ENCODE assay signal across 10 mouse cellular contexts in the genomic region with DNA sequence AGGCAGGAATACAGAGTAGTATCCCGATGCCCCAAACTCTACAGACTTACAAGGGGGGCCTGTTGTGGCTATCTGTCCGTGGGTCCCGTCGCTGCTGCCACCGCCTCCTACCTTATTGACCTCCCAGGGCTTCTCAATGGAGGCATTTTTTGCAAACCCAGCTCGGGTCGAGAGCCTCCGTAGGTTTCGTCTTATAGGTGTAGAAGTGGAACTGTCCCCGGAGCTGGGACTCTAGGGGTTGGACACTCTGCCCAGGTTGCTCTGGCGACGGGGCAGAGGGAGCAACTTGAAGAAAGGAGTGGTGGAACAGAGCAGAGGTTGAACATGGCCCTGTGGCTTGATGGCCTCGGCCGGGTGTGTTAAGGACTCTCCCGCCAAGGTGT. TPM values are rescaled to one million over a fixed set of nuclear protein-coding genes. Genes with fewer than 3 reads are reported as not detected.
DNase-seq lines count a peak whose midpoint lies in the region; ATAC-seq and TF ChIP-seq lines count a peak whose summit lies in the region.
"Had no signal": no experiment of that assay in that cellular context is flagged by ENCODE, and none has a peak within 500 bp of the region (broad histone marks: within the 10 kb centered on the region; RNA-seq: fewer than 3 reads in every experiment).

No protein-coding gene starts in this region.

- 0 out of 2 replicates have a peak, but pooled peaks cover 2% of the 10 kb centered on the region for H3K27me3 ChIP-seq in kidney, adult 2 months (replicated peaks; ENCODE audit: control insufficient read depth, insufficient read depth, low read length)
- H3K27me3 ChIP-seq in intestine, embryonic 16.5 days (replicated peaks; ENCODE audit: control insufficient read depth, insufficient read depth, low read length): peaks cover 16% of the 10 kb centered on the region; the same call in 1 of the 2 replicates
- H3K27me3 ChIP-seq in neural tube, embryonic 13.5 days: peaks cover 19% of the 10 kb centered on the region

- no peak overlapping the region for H3K27ac ChIP-seq in kidney, adult 2 months (ENCODE audit: insufficient read depth, low read depth, low read length)
- no peak overlapping the region for H3K27ac ChIP-seq in embryonic fibroblast, embryonic 13.5 days (ENCODE audit: insufficient read depth, low read length)
- H3K27ac ChIP-seq in intestine, embryonic 16.5 days (ENCODE audit: low read length): no peak overlapping the region
- no peak overlapping the region for H3K27ac ChIP-seq in neural tube, embryonic 13.5 days (replicated peaks)
- H3K27ac ChIP-seq: liver, embryonic 14.5 days had no signal

- no peaks in the 10 kb centered on the region for H3K36me3 ChIP-seq in kidney, adult 2 months (ENCODE audit: control insufficient read depth, insufficient read depth, low read length)
- H3K36me3 ChIP-seq in intestine, embryonic 16.5 days (ENCODE audit: control insufficient read depth, insufficient read depth, low read length): 0 out of 2 replicates have a peak, but pooled peaks cover 1% of the 10 kb centered on the region
- peaks cover 5% of the 10 kb centered on the region for H3K36me3 ChIP-seq in neural tube, embryonic 13.5 days
- H3K36me3 ChIP-seq: G1E had no signal

- H3K4me1 ChIP-seq in kidney, adult 2 months (ENCODE audit: control insufficient read depth, insufficient read depth, low read length): no peaks in the 10 kb centered on the region
- peaks cover 3% of the 10 kb centered on the region; the same call in 1 of the 2 replicates for H3K4me1 ChIP-seq in embryonic fibroblast, embryonic 13.5 days (ENCODE audit: control insufficient read depth, insufficient read depth, low read length)
- H3K4me1 ChIP-seq in intestine, embryonic 16.5 days (ENCODE audit: control insufficient read depth, insufficient read depth, low read length): peaks cover 20% of the 10 kb centered on the region
- H3K4me1 ChIP-seq in neural tube, embryonic 13.5 days (replicated peaks): peaks cover 47% of the 10 kb centered on the region

- ATAC-seq in intestine, embryonic 16.5 days: no peak
- ATAC-seq in neural tube, embryonic 13.5 days (ENCODE audit: low read depth): no peak
- no peak for ATAC-seq in megakaryocyte progenitor cell, adult 5-6 weeks (replicated peaks; ENCODE audit: poor library complexity)

- no peak for TF ChIP-seq POLR2A in kidney, adult 2 months (IDR thresholded peaks at IDR 0.05; ENCODE audit: low read depth, low read length)
- TF ChIP-seq POLR2A in embryonic fibroblast, embryonic 13.5 days (IDR thresholded peaks at IDR 0.05; ENCODE audit: low read depth, low read length): no peak

- peak overlapping the region; percentile 62; the same call in 1 of the 2 replicates for H3K9ac ChIP-seq in intestine, embryonic 16.5 days (ENCODE audit: low read depth, low read length)
- peak overlapping the region; percentile 64 for H3K9ac ChIP-seq in neural tube, embryonic 13.5 days
- H3K9ac ChIP-seq: liver, embryonic 14.5 days had no signal

- 13% methylated on average over 15 of the region's 15 CpGs for WGBS in kidney, adult 2 months
- WGBS in intestine, embryonic 16.5 days: 15% methylated on average over 15 of the region's 15 CpGs
- WGBS in neural tube, embryonic 13.5 days: 14% methylated on average over 15 of the region's 15 CpGs

- H3K4me3 ChIP-seq in kidney, adult 2 months (ENCODE audit: insufficient read depth, low read depth, low read length): peak overlapping the region; percentile 55
- peak overlapping the region; percentile 12; the same call in 1 of the 2 replicates for H3K4me3 ChIP-seq in embryonic fibroblast, embryonic 13.5 days (ENCODE audit: insufficient read depth, low read length)
- H3K4me3 ChIP-seq in intestine, embryonic 16.5 days (ENCODE audit: low read length): peak overlapping the region; percentile 47
- H3K4me3 ChIP-seq in neural tube, embryonic 13.5 days: peak overlapping the region; percentile 40

- TF ChIP-seq CTCF in kidney, adult 2 months (conservative IDR thresholded peaks at IDR 0.05; ENCODE audit: insufficient read depth, insufficient read length, low read depth, low read length): no peak
- TF ChIP-seq CTCF in embryonic fibroblast, embryonic 13.5 days (IDR thresholded peaks at IDR 0.05; ENCODE audit: borderline replicate concordance, insufficient read depth, low read length): no peak

- peak overlapping the region; percentile 80 for H3K4me2 ChIP-seq in intestine, embryonic 16.5 days (ENCODE audit: low read depth, low read length)
- H3K4me2 ChIP-seq in neural tube, embryonic 13.5 days: peak overlapping the region; percentile 61

- DNase-seq in kidney, adult 2 months: no peak
- DNase-seq in kidney, postnatal 36 days: no peak
- no peak for DNase-seq in left cerebral cortex, adult 11 months (ENCODE audit: low spot score)
- no peak for DNase-seq in right cerebral cortex, postnatal 36 days (ENCODE audit: low spot score in 2 of 2)

- H3K9me3 ChIP-seq in intestine, embryonic 16.5 days (ENCODE audit: control insufficient read depth, low read length): no peaks in the 10 kb centered on the region
- no peaks in the 10 kb centered on the region for H3K9me3 ChIP-seq in neural tube, embryonic 13.5 days

RNA-seq across cellular contexts. Expression of a gene that starts 0.8 kb away (rescaled TPM):
- polyA plus RNA-seq in kidney, adult 2 months (2012; rRNA removed): 7.9 and 11.3 TPM in 2 replicates
- 1.2 and 7.7 TPM in 2 replicates for polyA plus RNA-seq in embryonic fibroblast, embryonic 13.5 days (2011; ENCODE audit: insufficient read length, low read depth, missing spikeins)
- polyA plus RNA-seq in intestine, embryonic 16.5 days (2015; fragmentation: Nextera tagmentation; extraction: Ambion mirVana): 1.5 and 1.7 TPM in 2 replicates
- 7.0 and 8.5 TPM in 2 replicates for polyA plus RNA-seq in neural tube, embryonic 13.5 days (2015; fragmentation: Nextera tagmentation; extraction: Ambion mirVana)
- total RNA-seq in megakaryocyte progenitor cell, adult 5-6 weeks (2015): not detected in 2 replicates
- not detected in 2 replicates for total RNA-seq in megakaryocyte progenitor cell, adult 5-6 weeks (2017)
- total RNA-seq: G1E had no signal
- polyA plus RNA-seq: G1E had no signal
